Mouse (Mus musculus): ENCODE results near the gene Itprid2. TPM values are rescaled to one million over a fixed set of nuclear protein-coding genes. Genes with fewer than 3 reads are reported as not detected.

The Itprid2 gene
- polyA plus RNA-seq, 1 experiment from 2014 or later = 3.7 TPM

DNA sequence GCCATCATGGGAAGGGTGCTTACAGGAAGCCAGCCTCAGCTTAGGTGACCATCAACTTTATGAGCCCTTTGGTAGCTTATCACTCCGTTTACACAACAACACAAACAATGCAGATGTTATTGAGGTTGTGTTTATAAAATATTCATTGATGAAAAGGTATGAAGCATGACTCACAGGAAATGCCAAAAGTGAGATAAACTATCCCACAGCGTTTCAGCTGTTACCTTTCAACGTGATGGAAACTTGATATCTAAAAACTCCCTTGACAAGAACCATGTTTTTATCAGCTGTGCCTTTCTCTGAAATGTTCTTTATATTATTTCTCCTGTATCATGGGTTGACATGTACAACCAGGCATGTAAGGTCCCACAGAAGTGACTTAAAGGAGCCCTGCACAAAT, 55.7 kb downstream of the Itprid2 start:
- H3K9me3 ChIP-seq (ENCODE audit: low read length) = no peaks in the 10 kb centered on the region
- no peaks in the 10 kb centered on the region for H3K27me3 ChIP-seq (ENCODE audit: insufficient read depth, low read length)
- H3K4me2 ChIP-seq (ENCODE audit: low read depth, low read length) = no peak overlapping the region
- H3K4me3 ChIP-seq (ENCODE audit: low read depth, low read length) = no peak overlapping the region
- ATAC-seq (no peak), DNase-seq (no peak)
- no peaks in the 10 kb centered on the region for H3K4me1 ChIP-seq (ENCODE audit: insufficient read depth)
- 49% methylated on average over 3 of the region's 3 CpGs for WGBS (ENCODE audit: insufficient replicate concordance)
- no peak overlapping the region for H3K27ac ChIP-seq (ENCODE audit: low read depth)
- H3K9ac ChIP-seq (replicated peaks) = no peak overlapping the region
- no peaks in the 10 kb centered on the region for H3K36me3 ChIP-seq (replicated peaks; ENCODE audit: insufficient read depth, low read length)
- TF ChIP-seq CTCF (IDR thresholded peaks at IDR 0.05; ENCODE audit: low read depth) = no peak

DNA sequence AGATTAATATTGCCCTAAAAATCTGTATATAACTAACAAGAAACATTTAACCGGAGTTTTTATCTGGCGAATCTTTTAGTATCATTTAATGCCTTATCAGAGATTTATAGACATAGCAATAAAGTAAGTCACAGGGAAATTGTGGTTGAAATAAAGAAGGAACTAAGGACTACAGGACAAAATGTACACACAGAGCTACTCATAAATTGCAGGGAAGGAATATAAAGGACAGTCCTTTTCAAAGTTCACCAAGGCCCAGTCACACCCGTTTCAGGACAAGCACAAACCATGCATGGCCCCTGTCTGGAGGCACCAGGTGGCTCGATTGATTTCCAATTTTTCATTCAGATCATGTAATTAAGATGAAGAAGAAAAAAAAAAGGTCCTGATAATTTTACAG, 60.0 kb downstream of the Itprid2 start:
- no peaks in the 10 kb centered on the region for H3K36me3 ChIP-seq (replicated peaks; ENCODE audit: insufficient read depth, low read length)
- ATAC-seq (no peak), DNase-seq (no peak)
- H3K27me3 ChIP-seq (ENCODE audit: insufficient read depth, low read length) = no peaks in the 10 kb centered on the region
- 85% methylated on average over 4 of the region's 4 CpGs for WGBS (ENCODE audit: insufficient replicate concordance)
- no peaks in the 10 kb centered on the region for H3K9me3 ChIP-seq (ENCODE audit: low read length)
- no peak overlapping the region for H3K4me3 ChIP-seq (ENCODE audit: low read depth, low read length)
- H3K27ac ChIP-seq (ENCODE audit: low read depth) = no peak overlapping the region
- H3K4me1 ChIP-seq (ENCODE audit: insufficient read depth) = no peaks in the 10 kb centered on the region
- TF ChIP-seq CTCF (IDR thresholded peaks at IDR 0.05; ENCODE audit: low read depth) (no peak), EP300 (IDR thresholded peaks at IDR 0.05; ENCODE audit: low read depth) (no peak)
- H3K4me2 ChIP-seq (ENCODE audit: low read depth, low read length) = no peak overlapping the region
- no peak overlapping the region for H3K9ac ChIP-seq (replicated peaks)

DNA sequence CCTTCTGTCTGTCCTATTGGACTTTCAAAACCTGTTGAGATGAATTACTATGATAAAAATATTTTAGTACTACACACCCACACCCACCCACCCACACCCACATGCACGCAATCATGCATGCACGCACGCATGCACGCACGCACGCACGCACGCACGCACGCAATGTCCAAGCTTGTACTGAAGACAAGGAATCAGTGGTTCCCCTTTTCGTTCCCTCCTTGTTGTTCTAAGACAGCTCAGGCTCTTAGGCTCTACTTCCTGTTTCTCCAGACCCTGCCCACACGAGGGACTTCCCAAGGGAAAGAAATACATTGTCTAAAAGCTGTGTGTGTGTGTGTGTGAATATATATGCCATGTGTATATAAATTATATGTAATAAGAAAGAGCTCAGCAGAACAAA, 60.8 kb downstream of the Itprid2 start:
- Histone ChIP-seq H3K27me3 (ENCODE audit: insufficient read depth, low read length) (no peaks in the 10 kb centered on the region), H3K27ac (ENCODE audit: low read depth) (0 out of 2 replicates have a peak overlapping the region, but pooled peaks have one; percentile 48), H3K9ac (replicated peaks) (no peak overlapping the region), H3K9me3 (ENCODE audit: low read length) (no peaks in the 10 kb centered on the region), H3K4me1 (ENCODE audit: insufficient read depth) (no peaks in the 10 kb centered on the region), H3K4me3 (ENCODE audit: low read depth, low read length) (no peak overlapping the region), H3K4me2 (ENCODE audit: low read depth, low read length) (no peak overlapping the region), H3K36me3 (replicated peaks; ENCODE audit: insufficient read depth, low read length) (no peaks in the 10 kb centered on the region)
- DNase-seq (peak; percentile 35), ATAC-seq (peak; percentile 74)
- 46% methylated on average over 12 of the region's 12 CpGs for WGBS (ENCODE audit: insufficient replicate concordance)
- no peak for TF ChIP-seq CTCF (IDR thresholded peaks at IDR 0.05; ENCODE audit: low read depth)
- no peak for TF ChIP-seq EP300 (IDR thresholded peaks at IDR 0.05; ENCODE audit: low read depth)

DNA sequence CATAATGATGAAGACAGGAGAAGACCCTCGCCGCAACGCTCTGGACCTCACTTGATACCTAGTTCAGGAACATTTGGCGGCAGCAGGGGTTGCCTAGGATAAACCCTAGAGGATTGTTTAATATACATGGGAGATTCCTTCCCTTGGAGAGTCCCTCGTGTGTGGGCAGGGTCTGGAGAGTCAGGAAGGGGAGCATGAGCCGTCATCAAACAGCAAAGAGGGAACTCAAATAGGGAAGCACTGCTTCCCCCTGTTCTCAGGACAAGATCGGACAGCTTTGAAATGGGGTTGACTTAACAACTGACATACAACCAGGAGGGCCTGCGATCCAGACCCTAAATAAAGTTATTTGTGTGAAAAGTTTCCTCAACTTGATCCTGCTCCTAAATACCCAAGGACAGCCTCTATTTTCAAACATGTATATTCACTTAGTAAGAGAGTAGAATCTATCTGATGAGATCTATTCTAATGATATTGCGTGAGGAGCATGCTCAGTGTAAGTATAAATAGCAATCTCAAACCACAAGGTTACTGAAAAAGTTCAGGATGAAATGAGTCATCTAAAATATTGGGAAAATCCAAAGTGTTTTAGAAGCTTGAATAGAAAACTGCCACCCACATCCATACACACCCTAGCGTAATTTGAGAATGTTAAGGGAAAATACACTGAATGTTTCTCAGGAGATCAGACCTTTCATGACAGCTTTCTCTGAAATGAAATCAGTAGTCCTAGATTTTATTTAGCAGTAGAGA, 61.5 kb downstream of the Itprid2 start:
- no peaks in the 10 kb centered on the region for H3K4me1 ChIP-seq (ENCODE audit: insufficient read depth)
- ATAC-seq (peak; percentile 63), DNase-seq (no peak)
- peak overlapping the region; percentile 48; the same call in 1 of the 2 replicates for H3K27ac ChIP-seq (ENCODE audit: low read depth)
- no peak overlapping the region for H3K4me2 ChIP-seq (ENCODE audit: low read depth, low read length)
- no peak overlapping the region for H3K4me3 ChIP-seq (ENCODE audit: low read depth, low read length)
- no peaks in the 10 kb centered on the region for H3K36me3 ChIP-seq (replicated peaks; ENCODE audit: insufficient read depth, low read length)
- 59% methylated on average over 10 of the region's 10 CpGs for WGBS (ENCODE audit: insufficient replicate concordance)
- H3K9ac ChIP-seq (replicated peaks) = no peak overlapping the region
- TF ChIP-seq CTCF (IDR thresholded peaks at IDR 0.05; ENCODE audit: low read depth) = no peak
- no peak for TF ChIP-seq EP300 (IDR thresholded peaks at IDR 0.05; ENCODE audit: low read depth)
- no peaks in the 10 kb centered on the region for H3K27me3 ChIP-seq (ENCODE audit: insufficient read depth, low read length)
- H3K9me3 ChIP-seq (ENCODE audit: low read length) = no peaks in the 10 kb centered on the region

DNA sequence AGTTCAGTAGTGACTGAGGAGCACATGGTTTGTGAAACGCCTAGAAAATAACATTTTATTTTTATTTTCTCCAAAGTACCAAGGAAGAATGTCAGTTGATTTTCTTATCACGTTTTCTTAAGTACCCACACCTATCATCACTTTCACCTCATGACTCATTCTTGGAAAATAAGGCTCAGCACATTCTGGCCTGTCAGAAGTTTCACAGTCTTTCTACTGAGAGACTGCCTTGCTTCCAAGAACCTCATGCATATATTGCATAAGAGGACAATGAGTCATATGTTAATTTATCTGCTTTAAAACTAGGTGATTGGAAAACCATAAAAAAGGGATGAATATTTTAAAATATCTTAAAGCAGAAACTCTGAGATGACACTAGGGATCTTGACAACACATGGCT, 63.0 kb downstream of the Itprid2 start:
- Histone ChIP-seq H3K36me3 (replicated peaks; ENCODE audit: insufficient read depth, low read length) (no peaks in the 10 kb centered on the region), H3K27ac (ENCODE audit: low read depth) (no peak overlapping the region), H3K4me3 (ENCODE audit: low read depth, low read length) (no peak overlapping the region), H3K27me3 (ENCODE audit: insufficient read depth, low read length) (no peaks in the 10 kb centered on the region), H3K4me1 (ENCODE audit: insufficient read depth) (no peaks in the 10 kb centered on the region), H3K4me2 (ENCODE audit: low read depth, low read length) (no peak overlapping the region), H3K9ac (replicated peaks) (no peak overlapping the region), H3K9me3 (ENCODE audit: low read length) (no peaks in the 10 kb centered on the region)
- 46% methylated on average over 2 of the region's 2 CpGs for WGBS (ENCODE audit: insufficient replicate concordance)
- no peak for DNase-seq
- ATAC-seq = no peak
- TF ChIP-seq EP300 (IDR thresholded peaks at IDR 0.05; ENCODE audit: low read depth) = peak; percentile 44; the same call in 1 of the 2 replicates
- TF ChIP-seq CTCF (IDR thresholded peaks at IDR 0.05; ENCODE audit: low read depth) = no peak

DNA sequence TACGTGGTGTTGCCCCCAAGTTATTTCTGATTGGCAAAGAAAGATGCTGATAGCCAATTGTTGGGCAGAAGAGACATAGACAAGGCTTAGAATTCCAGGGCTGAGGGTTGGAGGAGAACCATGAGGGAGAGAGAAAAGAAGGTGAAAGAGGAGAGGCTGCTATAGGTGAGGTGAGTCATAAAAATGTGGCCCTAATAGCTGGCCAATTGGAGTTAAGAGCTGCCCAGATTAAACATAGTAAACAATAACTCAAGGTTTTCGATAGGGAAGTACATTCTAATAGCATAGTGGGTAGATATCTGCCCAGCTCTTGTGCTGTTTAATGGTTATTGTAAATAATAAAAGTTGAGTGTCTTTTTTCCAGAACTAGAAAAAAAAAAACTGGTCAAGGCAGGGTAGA, 69.6 kb downstream of the Itprid2 start:
- Histone ChIP-seq H3K27me3 (ENCODE audit: insufficient read depth, low read length) (no peaks in the 10 kb centered on the region), H3K36me3 (replicated peaks; ENCODE audit: insufficient read depth, low read length) (no peaks in the 10 kb centered on the region), H3K9me3 (ENCODE audit: low read length) (no peaks in the 10 kb centered on the region), H3K4me1 (ENCODE audit: insufficient read depth) (no peaks in the 10 kb centered on the region), H3K4me3 (ENCODE audit: low read depth, low read length) (no peak overlapping the region), H3K9ac (replicated peaks) (no peak overlapping the region), H3K4me2 (ENCODE audit: low read depth, low read length) (no peak overlapping the region), H3K27ac (ENCODE audit: low read depth) (no peak overlapping the region)
- ATAC-seq = no peak
- no peak for DNase-seq
- no peak for TF ChIP-seq EP300 (IDR thresholded peaks at IDR 0.05; ENCODE audit: low read depth)
- no peak for TF ChIP-seq CTCF (IDR thresholded peaks at IDR 0.05; ENCODE audit: low read depth)
- WGBS (ENCODE audit: insufficient replicate concordance) = 69% methylated on average over 2 of the region's 2 CpGs

Data from liver, postnatal 0 days (tissue).